Mouse (Mus musculus) neutrophil, adult 5-6 weeks (primary cell): Measurements from ENCODE around the gene Glt28d2. TPM values are rescaled to one million over a fixed set of nuclear protein-coding genes. Genes with fewer than 3 reads are reported as not detected.

Source experiments
- ATAC-seq: fragments of 151-379, 151-347 bp; 2 replicates; pipeline ENCODE4 v1.8.0; 2017; ENCODE audit warnings: mild to moderate bottlenecking, moderate TSS enrichment; ENCODE audit not compliant: insufficient number of reproducible peaks, poor library complexity, low FRiP score, severe bottlenecking; ENCODE audit errors: extremely low read depth
- total RNA-seq: library from RNA; stranded (forward); fragments of 200-1000 nt; gene quantifications from 2 replicates; pipeline ENCODE4 v1.2.3, GENCODE M21; 2017

Gene Glt28d2
- total RNA-seq, 1 experiment from 2014 or later = 0.23 TPM

GRCm38 (mm10) chr3:85833627-85834026 is 53.7 kb downstream of the Glt28d2 start:
- ATAC-seq = no peak

- ATAC-seq = no peak
These were observed 54.7 kb downstream of the Glt28d2 start for GRCm38 (mm10) chr3:85832490-85833155.

GRCm38 (mm10) chr3:85831785-85832184 is 55.5 kb downstream of the Glt28d2 start:
- no peak for ATAC-seq

DNA sequence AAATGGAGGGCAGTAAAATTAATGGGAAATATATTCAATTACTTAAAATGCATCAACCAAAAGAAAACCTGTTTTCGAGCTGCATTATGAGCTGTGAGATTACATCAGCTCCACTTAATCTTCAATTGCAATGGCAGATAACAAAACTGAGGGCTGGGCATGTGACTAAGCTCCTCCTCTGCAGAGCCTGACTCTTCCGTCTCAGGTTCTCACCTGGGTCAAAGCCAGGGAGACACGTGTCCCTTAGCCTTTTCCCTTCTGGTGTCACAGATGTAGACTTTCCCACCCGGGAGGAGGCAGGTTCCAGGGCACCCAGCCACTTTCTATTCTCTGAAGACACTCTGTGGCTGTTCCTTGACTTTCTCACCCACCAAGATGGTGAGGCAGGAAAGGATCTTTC is 58.3 kb downstream of the Glt28d2 start:
- ATAC-seq = no peak

- no peak for ATAC-seq
These were observed 59.5 kb downstream of the Glt28d2 start for GRCm38 (mm10) chr3:85827815-85828214.

DNA sequence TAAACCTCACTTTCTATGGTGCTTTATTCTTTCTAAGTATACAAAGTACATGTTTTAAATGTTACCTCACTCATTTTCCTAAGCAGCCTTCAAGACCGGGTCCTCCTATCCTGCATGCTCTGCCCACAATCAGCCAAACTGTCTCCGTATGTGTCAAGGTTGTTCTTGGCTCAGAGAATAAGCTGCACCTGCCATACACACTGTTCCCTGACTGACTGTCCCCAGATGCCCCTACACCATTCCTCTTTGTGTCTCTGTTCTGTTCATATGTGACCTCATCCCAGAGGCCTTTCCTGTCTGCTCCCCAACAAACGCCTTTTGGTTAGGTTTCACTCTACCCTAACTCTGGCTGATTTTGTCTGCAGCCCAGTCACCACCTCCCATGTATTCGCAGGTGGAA is 60.0 kb downstream of the Glt28d2 start:
- no peak for ATAC-seq

- ATAC-seq = no peak
These were observed 66.3 kb downstream of the Glt28d2 start for GRCm38 (mm10) chr3:85820839-85821548.

Other genes with a start within 250 kb of the Glt28d2 start
- 0.81 and 0.86 TPM in 2 replicates for gene Fam160a1, start 70.2 kb downstream of the Glt28d2 start, total RNA-seq
- gene Gm37240, start within 50 bp of the Glt28d2 start, total RNA-seq = 0.12 and 0.93 TPM in 2 replicates
- 0.86 and 0.93 TPM in 2 replicates for gene Sh3d19, start 83.6 kb upstream of the Glt28d2 start, total RNA-seq
- gene Prss48, start 115.0 kb upstream of the Glt28d2 start, total RNA-seq = not detected in 2 replicates